Mouse (Mus musculus): ENCODE measurements around the gene Kdelr3.

Kdelr3 gene

DNA sequence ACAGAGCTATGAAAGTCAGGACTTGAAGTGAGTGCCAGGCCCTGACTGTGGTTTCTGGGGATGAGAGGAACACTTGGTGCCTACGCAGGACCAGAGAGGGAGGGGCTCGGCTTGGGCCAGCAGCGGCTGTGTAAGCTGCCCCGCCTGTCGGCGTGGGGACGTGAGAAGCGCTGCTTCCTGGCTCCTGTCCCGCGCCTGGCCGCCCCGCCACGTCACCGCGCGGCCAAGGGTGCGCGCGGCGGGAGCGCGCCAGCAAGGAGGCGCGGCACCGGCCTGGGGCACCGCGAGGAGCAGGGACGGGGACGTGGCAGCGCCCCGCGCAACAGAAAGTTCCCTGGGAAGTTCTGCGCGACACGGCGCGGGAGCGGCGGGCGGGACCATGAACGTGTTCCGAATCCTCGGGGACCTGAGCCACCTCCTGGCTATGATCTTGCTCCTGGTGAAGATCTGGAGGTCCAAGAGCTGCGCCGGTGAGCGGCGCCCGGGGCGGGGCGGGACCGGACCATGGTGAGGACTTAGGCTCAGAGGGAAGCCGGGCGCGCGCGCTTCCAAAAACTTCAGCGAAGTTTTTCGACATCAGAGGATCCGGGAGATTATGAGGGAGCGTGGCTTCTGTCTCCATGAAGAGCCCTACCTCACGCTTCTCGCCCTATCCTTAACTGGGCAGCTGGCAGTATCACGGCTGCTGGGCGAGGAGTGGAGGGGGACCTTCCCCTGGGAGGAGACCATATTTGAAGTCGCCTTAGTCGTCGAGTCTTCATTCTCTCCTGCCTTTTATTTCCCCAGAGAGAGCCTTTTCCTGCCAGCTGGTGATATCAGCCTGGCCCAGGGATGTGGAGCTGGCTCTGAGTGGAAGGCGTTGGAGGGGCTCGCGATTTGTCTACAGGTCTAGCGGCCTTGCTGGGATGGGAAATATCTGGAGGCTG, at the start of gene Kdelr3:
Gene Kdelr3, plus strand, starts transcription at position 241 of the 926 bp plus-strand sequence.
- peak; percentile 25 to 43 for DNase-seq

GRCm38 (mm10) chr15:79466601-79467286, 49.5 kb upstream of the Kdelr3 start:
- DNase-seq, result peak; percentile 63 to 86

- DNase-seq, result no peak
Observed at GRCm38 (mm10) chr15:79469577-79469976, 46.6 kb upstream of the Kdelr3 start.

DNA sequence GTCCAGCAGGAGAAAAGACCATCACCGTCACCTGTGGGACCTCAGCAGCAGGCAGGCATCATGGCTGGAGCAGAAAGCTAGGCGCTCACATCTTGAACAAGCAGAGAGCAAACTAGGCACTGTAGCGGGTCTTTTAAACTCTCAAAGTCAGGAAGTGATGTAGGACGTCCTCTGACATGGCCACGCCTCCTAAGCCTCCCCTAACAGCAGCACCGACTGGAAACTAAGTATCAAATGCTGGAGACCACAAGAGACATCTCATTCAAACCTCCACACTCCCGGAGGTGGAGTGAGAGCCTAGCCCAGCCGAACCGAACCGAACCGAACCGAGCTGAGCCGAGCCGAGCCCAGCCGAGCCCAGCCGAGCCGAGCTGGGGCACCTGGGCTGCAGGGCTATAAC, 45.6 kb upstream of the Kdelr3 start:
- no peak for DNase-seq

DNA sequence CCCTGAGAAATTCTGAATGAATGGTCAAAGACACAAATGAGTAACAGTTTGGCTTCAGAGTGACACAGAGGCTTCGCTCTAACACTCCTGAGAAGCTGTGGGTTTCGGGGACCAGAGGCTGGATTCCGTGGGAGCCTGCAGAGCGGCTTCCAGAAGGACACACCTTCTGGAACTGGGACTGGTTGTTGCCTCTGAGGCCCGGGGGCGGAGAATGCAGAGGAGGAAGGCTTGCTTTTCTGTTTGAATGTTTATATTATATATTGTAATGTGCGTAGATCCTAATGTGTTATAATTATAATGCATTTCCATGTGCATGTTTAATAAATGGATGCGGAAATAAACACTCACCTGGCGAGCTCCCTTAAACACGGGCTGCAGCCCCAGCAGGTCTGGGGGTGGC, 45.1 kb upstream of the Kdelr3 start:
- no peak for DNase-seq

- DNase-seq, result no peak
Observed at GRCm38 (mm10) chr15:79473042-79473441, 43.2 kb upstream of the Kdelr3 start.

- DNase-seq, result no peak
Observed at GRCm38 (mm10) chr15:79473638-79474355, 42.4 kb upstream of the Kdelr3 start.

DNA sequence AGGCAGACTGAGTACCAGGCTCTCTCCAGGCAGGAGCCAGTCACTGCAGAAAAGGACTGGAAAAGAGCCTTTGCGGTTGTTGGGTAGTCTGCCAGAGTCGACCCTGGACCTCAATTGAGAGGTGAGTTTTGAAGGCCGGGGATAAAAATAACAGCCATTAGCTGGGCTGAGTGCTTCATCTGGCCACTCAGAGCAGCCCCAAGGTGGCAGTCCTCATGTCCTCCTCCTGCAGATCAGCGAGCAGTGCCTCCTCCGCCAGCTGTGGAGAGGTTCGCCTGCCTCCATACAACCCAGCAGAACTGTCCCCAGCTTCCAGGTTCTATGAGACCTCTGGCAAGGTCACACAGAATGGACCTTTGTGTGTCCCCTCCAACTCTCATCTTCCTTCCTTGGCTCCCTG, 39.0 kb upstream of the Kdelr3 start:
- no peak for DNase-seq

DNA sequence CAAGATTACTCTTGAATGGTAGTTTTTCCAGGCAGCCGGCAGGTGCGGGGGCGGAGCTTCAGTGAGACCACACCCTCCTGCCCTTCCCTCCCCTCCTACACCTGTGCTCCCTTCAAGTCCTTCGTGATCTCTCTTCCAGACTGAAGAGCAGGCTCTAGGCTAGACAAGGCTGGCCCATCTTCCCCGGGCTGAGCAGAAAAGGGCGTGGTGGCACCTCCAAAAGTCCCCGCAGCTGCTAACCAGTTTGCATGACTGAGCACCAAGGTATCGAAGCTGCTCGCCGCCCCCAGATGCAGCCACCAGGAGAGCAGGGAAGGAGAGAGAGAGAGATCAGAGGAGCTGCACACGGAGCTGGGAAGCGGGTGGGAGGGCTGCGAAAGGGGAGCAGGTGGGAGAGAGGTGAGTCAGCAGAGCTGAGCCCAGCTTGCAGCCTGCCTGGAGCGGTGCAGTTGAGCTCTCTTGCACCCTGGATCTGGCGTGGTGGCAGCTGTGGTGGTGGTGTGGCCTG, 35.0 kb upstream of the Kdelr3 start:
- DNase-seq, result no peak

DNA sequence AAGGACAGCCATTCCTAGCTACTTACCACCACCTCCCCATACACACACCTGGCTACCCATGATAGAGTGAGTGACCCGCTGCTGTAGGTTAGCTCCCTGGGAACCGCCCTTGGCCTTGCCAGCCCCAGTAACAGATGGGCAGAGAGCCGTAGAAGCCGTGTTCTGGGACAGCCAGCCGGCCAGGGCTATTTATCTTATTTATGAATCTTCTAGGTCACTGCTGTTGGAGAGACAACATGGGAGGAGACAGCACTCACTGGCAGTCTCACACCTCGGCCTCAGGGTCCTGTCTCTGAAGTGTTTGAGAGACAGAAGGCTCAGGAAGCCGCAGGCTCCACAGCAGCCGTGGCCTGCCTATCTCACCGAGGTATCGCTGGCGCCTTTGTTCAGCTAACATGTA, 26.7 kb upstream of the Kdelr3 start:
- DNase-seq, result no peak

- no peak for DNase-seq
Observed at GRCm38 (mm10) chr15:79493527-79493926, 22.7 kb upstream of the Kdelr3 start.

- DNase-seq, result no peak
Observed at GRCm38 (mm10) chr15:79500110-79500509, 16.1 kb upstream of the Kdelr3 start.

GRCm38 (mm10) chr15:79502891-79503341, 13.3 kb upstream of the Kdelr3 start:
- DNase-seq, result no peak

GRCm38 (mm10) chr15:79503438-79503837, 12.8 kb upstream of the Kdelr3 start:
- DNase-seq, result no peak

DNA sequence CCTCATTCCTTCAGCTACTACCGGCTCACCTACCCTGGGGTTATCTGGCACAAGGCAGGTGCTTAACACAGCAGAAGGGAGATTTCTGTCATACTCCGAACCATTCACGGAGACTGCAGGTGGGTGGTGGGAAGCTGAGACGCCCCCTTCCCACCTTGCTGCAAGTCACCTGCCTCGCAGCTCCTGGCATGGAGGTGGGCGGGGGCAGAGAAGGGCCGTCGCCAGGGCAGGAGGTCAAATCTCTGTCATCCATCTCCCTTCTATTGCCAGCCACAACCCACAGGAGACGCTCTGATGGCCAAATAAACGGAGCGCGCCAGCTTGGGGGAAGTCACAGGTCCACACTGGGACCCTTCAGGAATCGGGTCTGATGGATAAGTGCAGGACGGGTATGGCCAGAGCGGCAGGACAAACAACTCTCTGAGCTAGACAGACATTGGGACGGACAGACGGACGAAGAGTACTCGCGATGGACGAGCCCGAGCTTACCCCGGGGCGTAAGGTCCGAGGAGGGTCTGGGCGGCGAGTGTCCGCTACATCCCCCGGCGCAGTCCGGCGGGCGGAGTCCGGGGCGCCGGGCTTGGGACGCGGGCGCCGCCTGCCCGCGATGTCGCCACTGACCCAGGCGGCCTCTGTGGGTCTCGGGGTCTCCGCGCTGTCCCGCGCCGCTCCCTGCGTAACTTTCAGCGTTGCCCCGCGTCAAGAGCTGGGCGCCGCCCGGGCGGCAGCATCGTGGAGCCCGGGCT, 11.3 kb upstream of the Kdelr3 start, which contains the start of gene Kcnj4:
Gene Kcnj4, minus strand, starts transcription at position 535 of the 746 bp plus-strand sequence.
- DNase-seq, result no peak

GRCm38 (mm10) chr15:79505616-79506283, 10.5 kb upstream of the Kdelr3 start:
- DNase-seq, result peak in 1 of 2 experiments; percentile 50

GRCm38 (mm10) chr15:79506460-79506859, 9.8 kb upstream of the Kdelr3 start:
- DNase-seq, result no peak

DNA sequence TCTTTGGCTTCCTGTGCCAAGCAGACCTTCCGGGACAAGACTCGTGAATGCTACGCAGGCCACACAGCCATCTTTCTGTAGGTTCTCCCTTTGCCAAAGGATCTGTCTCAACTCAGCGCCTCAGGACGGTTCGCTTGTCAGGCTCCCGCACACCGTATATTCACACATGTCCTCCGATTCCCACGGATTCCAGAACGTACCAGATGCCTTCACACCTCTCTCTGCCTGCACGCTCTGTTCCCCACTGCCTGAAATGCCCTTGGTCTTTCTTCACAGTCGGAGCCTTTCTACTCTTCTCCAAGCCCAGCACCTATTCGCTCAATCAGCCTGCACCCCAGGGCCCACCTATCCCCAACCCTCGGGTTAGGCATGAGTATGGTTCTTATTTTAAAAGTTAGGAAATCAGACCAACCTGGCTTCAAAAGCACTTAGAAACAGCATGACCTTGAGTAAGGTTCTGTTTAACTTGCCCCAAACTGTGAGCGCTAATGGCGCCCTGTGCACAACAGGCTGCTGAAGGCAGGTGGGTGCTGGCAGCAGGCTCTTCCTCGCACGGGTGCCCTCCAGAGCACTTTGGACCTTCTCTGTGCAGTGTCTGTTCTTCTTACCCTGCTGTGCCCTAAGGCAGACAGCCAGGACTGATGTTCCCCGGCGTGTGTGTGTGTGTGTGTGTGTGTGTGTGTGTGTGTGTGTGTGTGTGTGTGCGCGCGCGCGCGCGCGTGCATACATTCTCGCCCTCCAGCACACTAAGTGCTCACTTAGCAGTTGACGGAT, 9.0 kb upstream of the Kdelr3 start:
- DNase-seq, result peak; percentile 61 to 70

GRCm38 (mm10) chr15:79509998-79510397, 6.2 kb upstream of the Kdelr3 start:
- DNase-seq, result no peak

- no peak for DNase-seq
Observed at GRCm38 (mm10) chr15:79510425-79510824, 5.8 kb upstream of the Kdelr3 start.
